Comparison of ENCODE assay signal across 13 mouse cellular contexts in genomic region chr12:109402943-109403342, GRCm38 (mm10). TPM values are rescaled to one million over a fixed set of nuclear protein-coding genes. Genes with fewer than 3 reads are reported as not detected.
A peak's percentile ranks its signal among the peaks of the same experiment; 100 is the strongest.
DNase-seq lines count a peak whose midpoint lies in the region; ATAC-seq and TF ChIP-seq lines count a peak whose summit lies in the region.
"Had no signal": no experiment of that assay in that cellular context is flagged by ENCODE, and none has a peak within 500 bp of the region (broad histone marks: within the 10 kb centered on the region; RNA-seq: fewer than 3 reads in every experiment).

No protein-coding gene starts in this region.

- no peak overlapping the region for H3K4me2 ChIP-seq in hindbrain, embryonic 11.5 days (replicated peaks; ENCODE audit: low read depth, low read length)
- H3K4me2 ChIP-seq in hindbrain, postnatal 0 days (ENCODE audit: low read depth, low read length): no peak overlapping the region
- no peak overlapping the region for H3K4me2 ChIP-seq in embryonic facial prominence, embryonic 12.5 days (replicated peaks)

- no peaks in the 10 kb centered on the region for H3K9me3 ChIP-seq in hindbrain, embryonic 11.5 days (ENCODE audit: control insufficient read depth, low read length)
- H3K9me3 ChIP-seq in hindbrain, postnatal 0 days (ENCODE audit: low read length): no peaks in the 10 kb centered on the region
- no peaks in the 10 kb centered on the region for H3K9me3 ChIP-seq in embryonic facial prominence, embryonic 10.5 days
- H3K9me3 ChIP-seq in embryonic facial prominence, embryonic 12.5 days: no peaks in the 10 kb centered on the region
- no peaks in the 10 kb centered on the region for H3K9me3 ChIP-seq in limb, embryonic 10.5 days (replicated peaks)

- no peak overlapping the region for H3K4me3 ChIP-seq in hindbrain, embryonic 11.5 days (ENCODE audit: low read depth, low read length)
- no peak overlapping the region for H3K4me3 ChIP-seq in hindbrain, postnatal 0 days (ENCODE audit: low read length)
- H3K4me3 ChIP-seq in embryonic facial prominence, embryonic 10.5 days: no peak overlapping the region
- no peak overlapping the region for H3K4me3 ChIP-seq in embryonic facial prominence, embryonic 12.5 days
- H3K4me3 ChIP-seq in limb, embryonic 10.5 days: no peak overlapping the region
- H3K4me3 ChIP-seq: left cerebral cortex, adult 2 months had no signal

- H3K36me3 ChIP-seq in hindbrain, embryonic 11.5 days (ENCODE audit: control insufficient read depth, insufficient read depth, low read length): no peaks in the 10 kb centered on the region
- no peaks in the 10 kb centered on the region for H3K36me3 ChIP-seq in hindbrain, postnatal 0 days (ENCODE audit: insufficient read depth, low read length)
- H3K36me3 ChIP-seq in embryonic facial prominence, embryonic 10.5 days (replicated peaks): no peaks in the 10 kb centered on the region
- no peaks in the 10 kb centered on the region for H3K36me3 ChIP-seq in embryonic facial prominence, embryonic 12.5 days
- H3K36me3 ChIP-seq in limb, embryonic 10.5 days: no peaks in the 10 kb centered on the region

- no peaks in the 10 kb centered on the region for H3K27me3 ChIP-seq in hindbrain, embryonic 11.5 days (ENCODE audit: control insufficient read depth, insufficient read depth, low read length)
- H3K27me3 ChIP-seq in hindbrain, postnatal 0 days (ENCODE audit: insufficient read depth, low read length): peaks cover 5% of the 10 kb centered on the region; the same call in 1 of the 2 replicates
- peaks cover 26% of the 10 kb centered on the region for H3K27me3 ChIP-seq in embryonic facial prominence, embryonic 10.5 days (replicated peaks; ENCODE audit: low read depth, poor library complexity, severe bottlenecking)
- no peaks in the 10 kb centered on the region for H3K27me3 ChIP-seq in embryonic facial prominence, embryonic 12.5 days
- peaks cover 12% of the 10 kb centered on the region for H3K27me3 ChIP-seq in limb, embryonic 10.5 days (ENCODE audit: low read depth, poor library complexity, severe bottlenecking)
- H3K27me3 ChIP-seq: Patski had no signal

- peak overlapping the region; percentile 18; the same call in 1 of the 2 replicates for H3K27ac ChIP-seq in hindbrain, embryonic 11.5 days (ENCODE audit: low read depth, low read length)
- H3K27ac ChIP-seq in hindbrain, postnatal 0 days: no peak overlapping the region
- peak overlapping the region; percentile 66; the same call in 1 of the 2 replicates for H3K27ac ChIP-seq in embryonic facial prominence, embryonic 10.5 days (replicated peaks)
- peak overlapping the region; percentile 66 for H3K27ac ChIP-seq in embryonic facial prominence, embryonic 12.5 days
- H3K27ac ChIP-seq in limb, embryonic 10.5 days: peak overlapping the region; percentile 73
- H3K27ac ChIP-seq: left cerebral cortex, adult 2 months had no signal

- no peak for ATAC-seq in hindbrain, embryonic 11.5 days (ENCODE audit: low FRiP score)
- ATAC-seq in hindbrain, postnatal 0 days: no peak
- no peak for ATAC-seq in embryonic facial prominence, embryonic 12.5 days (ENCODE audit: insufficient number of reproducible peaks, insufficient read depth, low FRiP score, low TSS enrichment)
- ATAC-seq: Patski had no signal

- H3K9ac ChIP-seq in hindbrain, embryonic 11.5 days (ENCODE audit: low read depth, low read length): no peak overlapping the region
- H3K9ac ChIP-seq in hindbrain, postnatal 0 days (replicated peaks; ENCODE audit: low read length): no peak overlapping the region
- no peak overlapping the region for H3K9ac ChIP-seq in embryonic facial prominence, embryonic 12.5 days

- TF ChIP-seq CTCF in hindbrain, postnatal 0 days (IDR thresholded peaks at IDR 0.05; ENCODE audit: low read depth): no peak

- peaks cover 2% of the 10 kb centered on the region; the same call in 1 of the 2 replicates for H3K4me1 ChIP-seq in hindbrain, embryonic 11.5 days (replicated peaks; ENCODE audit: control insufficient read depth, insufficient read depth, low read length)
- H3K4me1 ChIP-seq in hindbrain, postnatal 0 days (ENCODE audit: insufficient read depth, low read length): no peaks in the 10 kb centered on the region
- H3K4me1 ChIP-seq in embryonic facial prominence, embryonic 10.5 days: peaks cover 86% of the 10 kb centered on the region
- peaks cover 60% of the 10 kb centered on the region for H3K4me1 ChIP-seq in embryonic facial prominence, embryonic 12.5 days
- H3K4me1 ChIP-seq in limb, embryonic 10.5 days: peaks cover 90% of the 10 kb centered on the region

- DNase-seq in hindbrain, embryonic 11.5 days (ENCODE audit: low spot score): no peak
- DNase-seq in hindbrain, postnatal 0 days (ENCODE audit: low spot score): no peak
- DNase-seq in embryonic facial prominence, embryonic 10.5 days (ENCODE audit: low spot score): no peak
- no peak for DNase-seq in limb, embryonic 10.5 days (ENCODE audit: low spot score)
- DNase-seq in layer of hippocampus, postnatal 36 days: no peak
- no peak for DNase-seq in yolk sac, embryonic 10.5 days (ENCODE audit: low spot score)
- DNase-seq in frontal cortex, postnatal 10 days (ENCODE audit: low spot score in 2 of 2): no peak
- DNase-seq: cerebellum, adult 9-11 months; right cerebral cortex, postnatal 4 days had no signal

- 62% methylated on average over 5 of the region's 5 CpGs for WGBS in hindbrain, embryonic 11.5 days
- 60% methylated on average over 5 of the region's 5 CpGs for WGBS in hindbrain, postnatal 0 days
- WGBS in embryonic facial prominence, embryonic 10.5 days: 66% methylated on average over 5 of the region's 5 CpGs
- 56% methylated on average over 5 of the region's 5 CpGs for WGBS in embryonic facial prominence, embryonic 12.5 days
- 67% methylated on average over 5 of the region's 5 CpGs for WGBS in limb, embryonic 10.5 days

RNA-seq across cellular contexts. Expression of gene Dlk1, which starts 49.7 kb away (rescaled TPM):
- 77.7 and 84.4 TPM in 2 replicates for polyA plus RNA-seq in hindbrain, embryonic 11.5 days (2014; fragmentation: Nextera tagmentation; extraction: Ambion mirVana)
- 28.8 and 47.7 TPM in 2 replicates for total RNA-seq in hindbrain, postnatal 0 days (2014; rRNA removed)
- polyA plus RNA-seq in hindbrain, postnatal 0 days (2015; fragmentation: Nextera tagmentation; extraction: Ambion mirVana): 33.0 and 34.6 TPM in 2 replicates
- polyA plus RNA-seq in embryonic facial prominence, embryonic 10.5 days (2016; fragmentation: Nextera tagmentation; extraction: Ambion mirVana): 287 and 291 TPM in 2 replicates
- 316 and 347 TPM in 2 replicates for polyA plus RNA-seq in embryonic facial prominence, embryonic 12.5 days (2016; fragmentation: Nextera tagmentation; extraction: Ambion mirVana)
- polyA plus RNA-seq in limb, embryonic 10.5 days (2016; fragmentation: Nextera tagmentation; extraction: Ambion mirVana): 106 and 159 TPM in 2 replicates
- total RNA-seq in layer of hippocampus, postnatal 36 days (2021): 1 to 10 TPM; 3.5 to 5.5 TPM
- total RNA-seq: megakaryocyte-erythroid progenitor cell, adult 5-6 weeks had no signal
- polyA plus RNA-seq: Patski had no signal
